Mouse (Mus musculus) thymus, postnatal 36 days (tissue): ENCODE measurements around the gene Nudc.
A peak's percentile ranks its signal among the peaks of the same experiment; 100 is the strongest.
"Not testable (repeated sequence)": the region's sequence is repeated elsewhere in the genome, so short reads cannot be mapped to it uniquely, and the experiment has no call there.

Experiments
- DNase-seq, 2 experiments: peaks; one replicate each; pipeline ENCODE4 v3.0.0; 2022; ENCODE audit warnings: mixed read lengths in 2 of 2

The Nudc gene

DNA sequence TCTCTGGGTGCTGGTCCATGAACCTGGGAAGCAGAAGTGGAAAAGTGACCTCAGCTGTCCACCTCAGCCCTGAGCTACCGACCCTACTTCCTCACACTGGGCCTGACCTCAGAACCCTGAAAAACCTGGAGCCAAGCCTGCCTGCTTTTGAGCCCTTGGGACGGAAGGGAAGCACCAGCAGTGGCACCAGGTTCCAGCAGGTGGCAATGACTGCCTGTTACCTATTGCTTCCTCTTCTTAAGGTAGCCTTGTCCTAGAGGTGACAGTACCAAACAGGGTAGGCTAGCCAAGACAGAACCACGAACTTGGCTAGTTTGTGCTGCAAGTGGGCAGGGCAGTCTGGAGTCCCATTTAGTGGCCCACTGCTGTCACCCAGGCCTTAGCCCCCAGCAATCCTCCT is 13.0 kb downstream of the Nudc start:
- no peak for DNase-seq

DNA sequence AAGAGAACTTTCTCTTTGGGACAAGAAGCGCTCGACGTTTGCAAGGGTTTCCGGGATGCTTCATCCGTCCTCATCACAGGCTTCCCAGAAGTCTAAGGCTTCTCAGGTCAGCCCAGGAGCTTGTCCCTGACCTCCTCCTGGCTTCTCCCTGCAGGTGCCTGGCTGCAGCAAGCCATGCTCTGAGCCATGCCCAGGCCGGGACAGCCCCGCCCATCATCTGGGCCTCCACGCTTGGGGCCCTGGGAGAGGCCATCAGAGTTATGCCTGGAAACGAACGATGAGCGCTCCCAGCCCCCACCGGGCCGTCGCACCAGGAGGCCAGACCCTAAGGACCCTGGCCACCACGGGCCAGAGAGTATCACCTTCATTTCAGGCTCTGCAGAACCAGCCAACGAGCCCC is 18.0 kb downstream of the Nudc start:
- DNase-seq, result no peak

DNA sequence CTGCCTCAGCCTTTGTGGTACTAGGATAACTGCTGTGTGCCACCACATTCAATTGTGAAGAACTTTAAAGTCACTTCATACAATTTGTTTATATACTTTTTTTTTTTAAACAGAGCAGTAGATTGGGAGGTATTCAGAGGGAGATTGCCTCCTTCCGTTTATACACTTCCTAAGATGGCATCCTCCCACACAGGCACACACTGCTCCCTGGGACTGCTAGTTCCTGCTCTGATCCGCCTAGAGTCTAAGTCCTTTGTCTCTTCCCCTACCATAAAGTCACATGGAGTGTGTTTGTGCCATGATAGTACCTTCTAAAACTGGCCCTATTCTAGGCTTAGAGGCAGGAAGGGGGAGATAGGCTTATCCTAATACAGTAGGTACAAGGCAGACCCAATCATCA is 24.3 kb downstream of the Nudc start:
- no peak for DNase-seq

DNA sequence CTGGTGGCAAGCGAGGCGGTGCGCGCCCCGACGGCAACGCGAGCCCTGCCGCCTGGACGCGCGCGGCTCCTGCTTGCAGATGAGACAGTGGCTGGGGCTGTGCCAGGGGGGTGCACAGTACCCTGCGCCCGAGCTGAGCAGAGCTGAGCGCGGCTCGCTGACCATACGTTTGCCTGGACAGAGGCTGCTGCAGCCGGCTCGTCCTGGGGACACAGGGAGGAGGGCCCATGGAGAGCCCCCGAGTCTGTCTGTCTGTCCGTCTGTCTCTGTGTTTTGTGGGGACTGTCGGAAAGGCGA is 26.5 kb downstream of the Nudc start:
- DNase-seq, result no peak

DNA sequence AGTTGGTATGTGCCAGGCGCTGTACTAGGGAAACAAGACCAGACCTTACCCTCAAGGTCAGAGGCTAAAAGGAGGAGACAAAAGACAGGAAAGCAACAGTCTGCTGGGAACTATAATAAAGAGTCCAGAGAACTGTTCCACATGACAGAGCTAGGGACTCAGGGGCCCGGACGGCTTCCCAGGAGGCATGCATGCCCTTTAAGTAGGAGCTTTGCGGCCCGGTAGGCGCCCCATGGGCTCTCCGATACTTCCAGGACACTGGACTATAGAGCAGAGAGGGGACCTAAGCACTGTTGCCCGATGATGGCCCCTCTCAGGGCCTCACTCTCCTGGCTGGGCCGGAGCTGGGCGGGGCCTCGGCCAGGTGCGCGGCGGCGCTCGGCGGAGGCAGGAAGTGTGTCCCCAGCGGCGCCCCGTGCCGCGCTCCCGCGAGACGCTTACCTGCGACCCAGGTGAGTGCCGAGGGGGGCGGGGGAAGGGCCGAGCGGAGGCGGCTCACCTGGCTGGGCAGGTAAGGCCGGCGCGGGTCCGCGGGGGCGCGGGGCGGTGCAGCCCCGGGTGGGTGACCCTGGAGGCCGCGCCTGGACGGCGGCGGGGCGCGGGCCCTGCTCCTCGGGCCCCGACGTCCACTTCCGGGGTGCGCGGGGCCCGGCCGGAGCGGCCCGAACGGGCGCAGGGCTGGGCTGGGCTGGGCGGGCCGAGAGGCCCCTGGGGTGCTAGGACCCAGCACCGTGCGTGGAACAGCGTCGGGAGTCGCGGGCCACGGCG is 27.0 kb downstream of the Nudc start, which contains the start of gene Kdf1:
Gene Kdf1 (plus strand): TSS at position 363 of the 768 bp plus-strand sequence.
- DNase-seq, result peak in 1 of 2 experiments; percentile 27

DNA sequence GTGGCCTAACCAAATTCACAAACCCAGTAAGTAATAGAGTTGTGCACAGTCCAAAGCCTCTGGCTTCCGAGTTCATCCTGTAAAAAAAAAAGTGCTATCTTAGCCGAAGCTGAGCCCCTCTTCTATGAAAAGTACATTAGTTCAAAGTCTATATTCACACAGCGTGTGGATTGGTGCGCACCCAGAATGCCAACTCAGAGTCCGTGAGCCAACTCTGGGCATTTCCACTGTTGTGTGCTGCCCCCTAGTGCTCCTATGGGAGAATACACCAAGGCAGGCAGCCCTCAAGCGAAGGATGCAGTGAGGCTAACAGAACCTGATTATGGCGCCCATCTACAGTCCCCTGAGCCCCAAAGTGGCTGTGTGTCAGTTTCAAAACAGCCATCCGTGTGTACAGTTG is 32.8 kb downstream of the Nudc start:
- peak; percentile 75 to 76 for DNase-seq

DNA sequence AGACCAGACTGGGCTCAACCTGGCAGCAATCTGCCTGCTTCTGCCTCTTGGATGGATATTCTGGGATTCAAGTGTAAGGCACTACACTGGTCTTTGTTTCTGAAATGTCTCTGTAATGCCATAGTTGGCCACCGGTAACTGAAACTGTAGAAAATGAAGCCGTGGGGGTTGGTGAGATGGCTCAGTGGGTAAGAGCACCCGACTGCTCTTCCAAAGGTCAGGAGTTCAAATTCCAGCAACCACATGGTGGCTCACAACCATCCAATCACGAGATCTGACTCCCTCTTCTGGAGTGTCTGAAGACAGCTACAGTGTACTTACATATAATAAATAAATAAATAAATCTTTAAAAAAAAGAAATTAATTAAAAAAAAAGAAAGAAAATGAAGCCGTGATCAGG is 33.3 kb downstream of the Nudc start:
- not testable (repeated sequence) for DNase-seq

DNA sequence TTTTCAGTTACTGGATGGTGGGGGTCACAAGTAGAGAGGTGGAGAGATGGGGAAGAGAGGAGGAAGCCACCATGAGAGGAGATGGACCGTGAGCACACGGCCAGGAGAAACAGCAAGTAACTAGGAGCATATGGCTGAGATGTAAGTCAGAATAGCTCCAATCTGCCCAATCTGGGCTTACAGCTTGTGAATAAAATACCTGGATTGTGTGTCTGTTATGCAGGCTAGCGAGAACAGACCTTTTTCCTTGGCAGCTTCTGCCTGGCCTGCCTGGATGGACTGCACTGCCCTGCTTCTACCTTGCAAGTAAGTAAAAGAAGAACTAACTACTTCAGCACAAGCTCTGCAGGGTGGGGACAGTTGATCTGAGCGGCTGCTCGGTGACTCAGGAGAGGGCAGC is 34.7 kb downstream of the Nudc start:
- DNase-seq, result no peak

DNA sequence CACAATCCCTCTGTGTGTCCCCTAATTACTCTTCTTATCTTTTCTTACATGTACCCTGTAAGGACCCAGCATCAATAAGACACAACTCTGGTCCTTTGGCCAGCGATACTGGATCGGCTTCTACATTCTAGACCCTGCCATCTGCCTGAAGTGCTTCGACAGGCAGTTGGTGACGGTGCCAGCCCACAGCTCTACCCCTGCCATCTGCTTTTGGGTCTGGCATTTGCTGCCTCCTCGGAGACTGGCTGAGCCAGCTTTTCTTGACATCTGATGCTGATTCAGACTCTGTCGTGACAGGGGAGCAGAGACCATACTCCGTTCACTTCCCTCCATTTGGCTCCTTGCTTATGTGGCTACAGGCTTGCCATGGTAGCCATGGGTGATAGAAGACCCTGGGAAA is 36.8 kb downstream of the Nudc start:
- no peak for DNase-seq

DNA sequence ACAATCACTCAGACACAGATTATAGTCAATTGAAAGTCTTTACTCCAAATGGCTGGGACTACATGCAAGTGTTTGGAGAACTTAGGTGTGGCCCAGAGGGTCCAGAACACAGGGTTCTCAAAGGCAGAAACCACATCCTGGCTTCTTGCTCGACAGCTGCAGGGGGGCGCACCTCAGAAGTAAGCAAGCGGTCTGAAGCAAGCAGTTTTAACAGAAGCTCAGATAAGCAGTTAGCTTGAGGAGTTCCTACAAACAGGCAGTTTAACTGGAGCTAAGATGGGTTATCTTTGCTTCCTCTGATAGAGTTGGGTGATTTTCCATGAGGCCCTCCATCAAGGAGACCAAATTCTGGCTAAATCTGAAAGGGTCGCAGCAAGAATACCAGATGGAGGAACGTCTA is 39.2 kb downstream of the Nudc start:
- DNase-seq, result peak; percentile 72 to 84

DNA sequence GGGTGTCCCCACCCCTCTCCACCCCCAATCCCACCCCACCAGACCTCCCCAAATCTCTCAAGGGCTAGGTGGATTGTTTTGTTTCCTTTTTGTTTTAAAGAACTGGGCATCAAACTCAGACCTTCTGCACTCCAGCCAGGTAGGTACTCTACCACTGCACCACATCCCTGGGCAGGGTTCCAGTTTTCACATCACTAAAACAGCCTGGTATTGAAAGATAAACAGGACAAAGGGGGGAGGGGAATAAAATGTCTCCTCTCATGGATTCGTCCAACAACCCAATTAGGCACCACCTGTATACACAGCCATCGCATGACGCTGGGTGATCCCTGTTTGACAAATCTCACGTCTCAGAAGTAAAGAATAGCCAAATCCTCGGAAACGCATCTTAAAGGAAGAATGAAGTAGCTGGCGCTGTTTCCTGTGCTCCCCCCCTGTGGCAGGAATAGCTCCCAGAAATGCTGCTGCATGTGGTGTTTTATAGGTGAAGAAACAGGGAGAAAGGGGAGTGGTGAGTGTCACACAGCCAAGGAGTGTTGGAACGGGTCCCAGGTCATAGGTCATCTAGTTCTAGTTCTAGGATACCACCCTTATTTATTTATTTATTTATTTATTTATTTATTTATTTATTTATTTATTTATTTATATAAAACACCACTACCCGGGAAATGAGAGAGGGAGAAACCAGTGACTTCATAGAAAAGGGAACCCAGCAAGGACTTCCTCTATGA is 40.9 kb downstream of the Nudc start:
- no peak for DNase-seq

DNA sequence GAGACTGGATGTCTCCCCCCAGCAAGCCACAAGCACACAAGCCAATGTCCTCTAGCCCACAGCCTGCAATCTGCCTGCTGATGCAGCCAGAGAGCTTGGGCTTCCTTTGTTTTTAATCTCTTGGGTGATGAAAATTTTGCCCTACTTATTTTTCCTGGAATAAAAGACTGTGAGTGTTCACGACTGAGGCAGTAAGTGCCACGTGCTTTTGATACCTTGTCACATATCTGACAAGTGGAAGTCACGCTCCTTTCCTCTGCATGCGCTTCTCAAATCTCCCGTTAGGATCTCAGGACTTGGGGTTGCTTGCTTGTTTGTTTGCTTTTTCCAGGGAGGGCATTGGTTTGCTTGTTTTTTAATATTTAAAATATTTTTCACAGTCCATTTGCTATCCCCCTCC is 41.5 kb downstream of the Nudc start:
- no peak for DNase-seq

DNA sequence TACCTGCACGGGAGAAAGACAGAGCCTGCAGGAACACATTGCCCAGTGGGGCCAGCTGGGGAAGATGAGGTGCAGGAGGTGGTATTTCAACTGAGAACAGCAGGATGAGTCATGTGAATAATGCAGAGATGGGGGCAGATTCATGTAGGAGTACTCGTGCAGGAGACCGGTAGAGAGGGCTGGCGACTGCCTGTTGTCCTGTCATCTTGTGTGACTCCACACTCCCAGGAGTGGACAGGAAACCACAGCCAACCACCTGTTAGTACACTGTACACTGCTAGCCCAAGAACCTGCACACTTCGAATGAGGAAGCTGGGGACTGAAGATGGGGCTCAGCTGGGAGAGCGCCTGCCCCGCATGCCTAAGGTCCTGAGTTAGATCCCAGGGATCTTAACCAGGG is 44.3 kb downstream of the Nudc start:
- no peak for DNase-seq

DNA sequence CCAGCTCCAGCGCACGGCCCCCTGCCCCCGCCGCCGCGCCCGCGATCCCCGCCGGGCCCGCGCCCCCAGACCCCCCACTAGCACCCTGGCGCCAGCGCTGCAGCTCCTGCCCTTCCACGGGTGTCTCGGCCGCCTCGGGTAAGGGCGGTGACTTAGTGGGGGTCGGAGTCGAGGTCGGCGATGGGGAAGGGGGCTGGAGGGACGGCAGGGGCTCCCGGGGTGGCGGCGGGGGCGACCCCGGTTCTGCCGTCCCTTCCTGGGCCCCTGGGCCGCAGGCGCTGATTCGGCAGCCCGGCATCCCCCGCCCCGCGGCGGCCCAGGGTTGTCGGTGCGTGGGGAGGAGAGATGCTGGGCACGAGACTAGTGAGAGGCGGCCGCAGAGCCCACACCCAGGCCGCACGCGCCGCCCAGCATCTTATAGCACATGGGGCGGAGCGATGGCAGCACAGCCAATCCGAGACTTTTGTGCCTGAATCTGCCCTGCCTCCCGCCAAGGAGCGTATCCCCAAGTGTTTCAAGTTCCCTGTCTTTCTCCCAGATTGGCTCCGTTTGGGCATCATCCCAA is 47.6 kb downstream of the Nudc start, which contains the start of gene Trnp1:
Gene Trnp1 (minus strand): TSS at position 391 of the 565 bp plus-strand sequence.
- peak; percentile 53 to 69 for DNase-seq

DNA sequence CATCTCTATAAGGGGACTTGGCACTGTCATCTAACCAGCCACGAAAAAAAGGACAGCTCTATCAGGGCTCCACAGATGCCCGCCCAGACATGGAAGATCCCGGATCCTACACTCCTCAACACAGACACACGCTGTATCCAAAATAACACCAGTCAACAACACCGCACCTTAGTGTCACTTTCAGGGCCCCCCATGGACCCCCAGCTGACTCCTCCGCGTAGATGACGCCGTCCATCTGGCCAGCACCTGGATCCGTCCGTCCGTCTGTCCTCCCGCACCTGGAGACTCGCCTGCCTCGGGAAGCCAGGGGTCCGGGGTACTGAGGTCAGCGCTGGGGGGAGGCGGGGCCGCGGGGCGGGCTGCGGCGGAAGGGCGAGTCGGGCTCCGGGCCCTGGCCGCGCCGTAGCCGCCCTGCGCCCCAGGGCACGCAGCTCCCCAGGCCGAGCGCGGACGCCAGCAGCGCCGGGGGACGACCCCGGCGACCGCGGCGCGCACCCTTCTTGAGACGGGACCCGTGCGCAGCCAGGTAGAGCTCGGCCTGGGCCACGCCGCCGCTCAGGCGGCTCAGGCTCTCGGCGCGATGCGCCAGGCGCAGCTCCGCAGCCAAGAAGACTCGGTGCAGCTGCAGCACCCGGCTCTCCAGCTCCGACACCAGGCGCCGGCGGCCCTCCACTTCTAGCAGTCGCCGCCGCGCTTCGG is 48.2 kb downstream of the Nudc start:
- no peak for DNase-seq

DNA sequence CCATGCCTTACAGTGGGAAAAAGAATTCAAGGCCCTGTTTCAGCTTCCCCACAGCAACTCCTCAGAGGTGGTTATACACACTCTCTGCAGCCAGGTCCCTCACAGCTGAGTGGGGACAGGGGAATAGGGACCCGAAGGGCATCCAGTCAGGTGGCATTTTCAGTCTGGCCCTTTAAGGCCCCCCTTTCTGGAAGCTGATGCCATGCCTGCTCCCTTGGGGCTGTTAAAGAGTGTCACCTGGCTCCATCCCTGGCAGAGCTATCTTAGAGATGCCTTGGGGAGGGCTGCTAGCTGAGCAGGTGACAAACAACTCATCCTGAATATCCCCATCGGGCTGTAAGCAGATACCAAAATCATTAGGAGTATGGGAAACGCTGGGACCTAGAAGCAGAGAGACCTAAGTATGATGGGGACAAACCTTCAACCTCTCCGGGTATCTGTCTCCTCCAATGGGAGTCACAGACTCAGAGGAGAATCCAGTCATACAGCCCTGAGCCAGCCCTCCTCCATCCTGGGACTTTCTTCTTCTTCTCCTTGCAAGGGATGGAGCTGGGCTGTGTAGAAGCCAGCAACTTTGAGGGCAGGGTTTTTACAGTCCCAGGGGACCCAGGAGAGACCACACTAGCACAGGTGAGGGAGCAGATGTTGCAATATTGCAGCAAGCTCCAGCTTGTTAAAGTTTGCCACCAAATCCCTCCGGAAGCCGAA is 48.9 kb downstream of the Nudc start:
- DNase-seq, result no peak

DNA sequence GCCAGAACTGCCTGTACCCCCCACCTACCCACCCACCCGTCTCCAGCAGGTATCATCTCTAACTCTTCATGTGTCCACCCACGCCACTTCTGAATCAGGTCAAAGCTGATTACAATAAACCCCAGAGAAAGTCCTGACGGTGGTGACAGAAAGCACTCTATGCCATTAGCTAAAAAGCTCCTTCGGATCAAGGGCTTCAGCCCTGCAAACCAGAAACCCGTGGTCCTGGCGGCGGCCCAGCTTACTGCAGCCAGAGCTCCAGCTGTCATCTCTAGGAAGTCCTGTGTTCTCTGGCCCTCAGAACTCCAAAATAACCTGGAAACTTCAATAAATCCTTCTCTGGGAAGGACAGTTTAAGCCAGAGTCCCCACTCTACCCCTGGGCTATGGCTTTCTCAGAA is 50.1 kb downstream of the Nudc start:
- DNase-seq, result no peak

DNA sequence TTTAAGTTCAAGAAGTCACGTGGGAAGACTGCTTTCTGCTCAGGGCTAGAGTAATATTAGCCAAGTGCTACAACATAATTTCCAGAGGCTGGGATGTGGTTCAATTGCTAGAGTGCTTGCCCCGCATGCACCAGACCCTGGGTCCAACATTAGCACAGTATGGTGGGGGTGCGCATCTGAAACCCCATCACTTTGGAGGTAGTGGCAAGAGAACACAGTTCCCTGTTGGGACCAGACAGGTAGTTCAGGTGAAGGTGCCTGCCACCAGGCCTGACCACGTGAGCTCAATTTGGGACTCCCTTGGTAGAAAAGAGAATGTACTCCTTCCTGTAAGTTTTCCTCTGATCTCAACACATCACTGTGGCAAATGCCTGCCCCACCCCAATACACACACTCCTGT is 50.9 kb downstream of the Nudc start:
- DNase-seq, result no peak

DNA sequence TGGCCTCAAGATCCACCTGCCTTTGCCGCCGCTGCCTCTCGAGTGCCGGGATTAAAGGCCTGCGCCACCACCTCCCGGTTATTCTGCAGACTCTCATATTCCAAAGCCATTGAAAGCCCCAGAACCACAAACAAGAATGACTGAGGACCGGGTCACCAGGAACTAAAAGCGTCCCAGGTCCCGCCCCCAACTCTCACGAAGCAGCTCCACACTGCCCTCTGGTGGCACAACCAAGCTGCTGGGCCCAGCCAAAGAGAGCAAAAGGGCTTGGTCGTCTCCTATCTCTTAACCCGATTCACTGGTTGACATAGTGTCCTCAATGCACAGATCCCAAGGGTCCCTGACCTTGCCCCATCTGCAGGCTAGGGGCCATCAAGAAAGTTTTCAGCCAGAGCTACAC is 51.4 kb downstream of the Nudc start:
- DNase-seq, result peak; percentile 81 to 87

DNA sequence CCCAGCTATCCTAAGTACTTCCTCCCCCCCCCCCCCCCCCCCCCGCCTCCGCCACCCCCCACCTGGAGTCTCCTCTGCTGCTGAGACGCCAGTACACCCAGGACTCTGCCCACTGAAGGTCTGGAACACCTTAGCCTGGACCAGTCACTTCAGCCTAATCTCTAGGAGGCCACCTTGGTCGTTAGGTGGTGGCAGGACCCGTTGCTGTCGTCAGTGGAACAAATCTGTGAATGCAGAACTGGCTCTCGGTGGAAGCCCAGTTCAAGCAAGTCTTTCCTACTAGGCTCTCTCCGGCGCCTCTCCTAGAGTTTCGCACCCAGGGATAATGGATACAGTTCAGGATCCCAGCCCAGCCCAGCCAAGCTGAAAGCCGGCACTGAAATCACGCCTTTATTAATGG is 51.9 kb downstream of the Nudc start:
- DNase-seq, result no peak

DNA sequence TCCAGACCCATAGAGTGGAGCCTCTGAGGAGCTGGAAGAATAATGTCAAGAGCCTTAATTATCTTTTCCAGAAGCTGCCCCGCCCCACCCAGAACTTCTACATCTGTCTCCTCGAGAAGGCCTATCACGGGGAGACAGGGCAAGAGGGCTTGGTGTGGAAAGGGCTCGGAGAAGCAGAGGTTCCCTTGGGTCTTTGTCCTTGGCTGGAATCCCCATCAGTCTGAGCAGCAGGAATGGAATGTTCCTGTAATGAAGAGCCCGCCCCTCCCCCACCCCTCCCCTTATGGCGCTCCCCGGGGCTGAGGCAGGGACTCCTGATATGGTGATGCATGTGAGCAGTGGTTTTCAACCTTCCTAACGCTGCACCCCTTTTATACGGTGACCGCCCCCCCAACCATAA is 54.0 kb downstream of the Nudc start:
- no peak for DNase-seq

DNA sequence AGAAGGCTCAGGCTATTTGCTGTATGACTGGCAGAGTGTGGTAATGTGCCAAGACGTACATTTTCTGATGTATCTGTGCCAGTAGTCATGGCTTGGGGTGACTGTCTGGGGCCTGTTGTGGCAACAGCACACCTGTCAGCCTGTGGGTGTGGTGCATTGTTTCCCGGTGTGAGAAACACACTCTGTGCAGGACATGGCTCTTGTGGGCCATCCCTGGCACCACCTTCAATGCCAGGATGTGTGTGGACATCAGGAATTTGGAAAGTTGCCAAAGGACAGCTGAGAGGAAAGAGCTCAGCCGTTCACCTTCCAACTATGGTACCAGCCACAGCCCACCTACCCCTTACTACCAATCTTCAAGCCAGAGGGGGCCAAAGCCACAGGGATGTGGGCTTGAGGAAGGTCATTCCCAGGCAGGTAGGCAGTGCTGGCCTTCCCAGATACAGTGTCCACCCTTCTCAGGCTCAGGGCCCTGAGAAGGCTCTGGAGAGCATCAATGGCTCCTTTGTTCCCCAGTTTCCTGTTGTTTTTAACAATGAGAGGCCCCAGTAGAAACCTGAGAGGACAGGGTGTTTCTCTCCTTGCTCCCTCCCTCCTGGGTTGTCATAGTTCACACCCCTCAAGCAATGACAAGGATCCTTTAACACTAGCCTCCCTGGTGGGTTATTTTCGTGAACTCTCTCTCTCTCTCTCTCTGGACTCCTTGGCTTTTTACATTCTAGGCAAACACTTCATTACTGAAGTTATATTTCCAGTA is 56.1 kb downstream of the Nudc start:
- no peak for DNase-seq
